Mouse (Mus musculus) lung, embryonic 14.5 days (tissue): ENCODE measurements around the gene Atp2a3. TPM values are rescaled to one million over a fixed set of nuclear protein-coding genes. Genes with fewer than 3 reads are reported as not detected.
A peak's percentile ranks its signal among the peaks of the same experiment; 100 is the strongest.

Experiments
- ATAC-seq: fragments of 200-750 bp; cut with Nextera tagmentation; 2 replicates; pipeline ENCODE4 v1.8.0; 2017; ENCODE audit warnings: mild to moderate bottlenecking, moderate TSS enrichment, moderate library complexity; ENCODE audit not compliant: insufficient read depth
- DNase-seq: peaks from one replicate; pipeline ENCODE4 v3.0.0-alpha.2; 2015
- H3K27ac ChIP-seq: fragments of 300-500 bp; sonication (generic); 2 replicates; pipeline ENCODE4 v1.5.1; 2014; ENCODE audit warnings: low read depth, mild to moderate bottlenecking, moderate library complexity
- H3K27me3 ChIP-seq: fragments of 300-500 bp; sonication (generic); 2 replicates; pipeline ENCODE4 v1.6.1; 2014; ENCODE audit warnings: low read length, control low read depth; ENCODE audit not compliant: insufficient read depth
- H3K36me3 ChIP-seq: fragments of 300-500 bp; sonication (generic); 2 replicates; pipeline ENCODE4 v1.6.1; 2014; ENCODE audit warnings: control low read depth; ENCODE audit not compliant: insufficient read depth
- H3K4me1 ChIP-seq: fragments of 300-500 bp; sonication (generic); 2 replicates; pipeline ENCODE4 v1.6.1; 2014; ENCODE audit warnings: antibody characterized with exemption, control low read depth; ENCODE audit not compliant: insufficient read depth
- H3K4me2 ChIP-seq: fragments of 300-500 bp; sonication (generic); 2 replicates; pipeline ENCODE4 v1.6.1; 2014; ENCODE audit warnings: mild to moderate bottlenecking
- H3K4me3 ChIP-seq: fragments of 300-500 bp; sonication (generic); 2 replicates; pipeline ENCODE4 v1.5.1; 2014; ENCODE audit warnings: low read depth, low read length
- H3K9ac ChIP-seq: fragments of 300-500 bp; sonication (generic); 2 replicates; pipeline ENCODE4 v1.6.1; 2014
- H3K9me3 ChIP-seq: fragments of 300-500 bp; sonication (generic); 2 replicates; pipeline ENCODE4 v1.6.1; 2016; ENCODE audit warnings: low read depth, low read length, control low read depth
- CTCF ChIP-seq: IDR thresholded peaks from 2 replicates; pipeline ENCODE4 v1.5.1; 2016; ENCODE audit warnings: antibody characterized with exemption, low read depth
- WGBS: fragments of 180-500 bp; shearing (Covaris S2); extraction: QIAGEN DNeasy Blood & Tissue Kit; methylation state at CpG from one replicate; pipeline ENCODE4 v1.1.7; 2014; 5-methylcytosine and 5-hydroxymethylcytosine counted together
- polyA plus RNA-seq: library from polyadenylated mRNA; unstranded; fragments of >200 nt; fragmentation: Nextera tagmentation; extraction: Ambion mirVana; gene quantifications from 2 replicates; pipeline ENCODE4 v1.2.1, GENCODE M21; 2014

The Atp2a3 gene
- polyA plus RNA-seq, 1 experiment from 2014 or later: 7.6 TPM

DNA sequence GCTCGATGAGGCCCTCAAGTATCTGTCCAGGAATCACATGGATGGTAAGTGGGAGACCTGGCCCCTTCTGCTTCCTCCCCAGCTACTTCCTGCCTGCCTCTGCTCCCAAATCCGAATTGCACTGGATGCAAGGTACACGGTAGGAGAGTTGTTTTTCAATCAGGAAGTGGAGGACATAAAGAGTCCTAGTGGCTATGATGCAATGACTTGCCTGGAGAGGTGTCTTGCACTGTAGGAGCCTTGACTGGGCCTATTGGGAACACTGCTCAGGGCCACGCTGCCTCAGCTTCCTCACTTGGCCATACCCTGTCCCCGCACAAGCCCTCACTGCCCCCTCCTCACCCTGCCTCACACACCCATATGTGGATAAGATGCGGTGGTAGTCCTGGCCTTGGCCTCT is 28.1 kb downstream of the Atp2a3 start:
- no peak overlapping the region for H3K27ac ChIP-seq

DNA sequence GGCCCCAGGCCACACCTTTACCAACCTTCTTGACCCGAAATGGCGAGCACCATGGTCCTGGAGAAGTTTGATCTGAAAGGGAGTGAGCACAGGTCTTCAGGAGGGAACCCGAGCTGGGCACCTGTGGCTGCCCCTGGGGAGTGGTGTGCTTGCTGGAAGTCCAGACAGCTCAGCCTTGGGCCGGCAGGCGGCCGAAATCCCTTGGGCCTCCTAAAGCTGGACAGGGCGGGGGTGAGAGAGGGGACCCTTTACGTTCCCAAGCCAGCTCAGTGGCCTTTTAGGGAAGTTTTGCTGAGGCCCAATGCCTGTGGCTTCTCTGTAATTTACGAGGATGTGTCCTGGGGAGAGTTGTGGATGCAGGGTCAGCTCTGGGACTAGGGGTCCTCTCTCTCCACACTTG is 29.7 kb downstream of the Atp2a3 start:
- no peak overlapping the region for H3K4me2 ChIP-seq
- TF ChIP-seq CTCF: no peak
- H3K27ac ChIP-seq: no peak overlapping the region
- H3K9ac ChIP-seq: no peak overlapping the region
- 79% methylated on average over 9 of the region's 9 CpGs for WGBS
- no peaks in the 10 kb centered on the region for H3K36me3 ChIP-seq
- no peaks in the 10 kb centered on the region for H3K9me3 ChIP-seq
- ATAC-seq: no peak
- no peak for DNase-seq
- no peak overlapping the region for H3K4me3 ChIP-seq
- no peaks in the 10 kb centered on the region for H3K27me3 ChIP-seq
- H3K4me1 ChIP-seq: peaks cover 5% of the 10 kb centered on the region; the same call in 1 of the 2 replicates

More for the DNA sequence above, 28.1 kb downstream of the Atp2a3 start:
- Histone ChIP-seq H3K9me3 (no peaks in the 10 kb centered on the region), H3K9ac (no peak overlapping the region), H3K27me3 (no peaks in the 10 kb centered on the region), H3K4me3 (no peak overlapping the region), H3K4me1 (peaks cover 5% of the 10 kb centered on the region; the same call in 1 of the 2 replicates), H3K36me3 (no peaks in the 10 kb centered on the region), H3K4me2 (no peak overlapping the region)
- no peak for DNase-seq
- TF ChIP-seq CTCF: no peak
- 61% methylated on average over 6 of the region's 6 CpGs for WGBS
- ATAC-seq: no peak

DNA sequence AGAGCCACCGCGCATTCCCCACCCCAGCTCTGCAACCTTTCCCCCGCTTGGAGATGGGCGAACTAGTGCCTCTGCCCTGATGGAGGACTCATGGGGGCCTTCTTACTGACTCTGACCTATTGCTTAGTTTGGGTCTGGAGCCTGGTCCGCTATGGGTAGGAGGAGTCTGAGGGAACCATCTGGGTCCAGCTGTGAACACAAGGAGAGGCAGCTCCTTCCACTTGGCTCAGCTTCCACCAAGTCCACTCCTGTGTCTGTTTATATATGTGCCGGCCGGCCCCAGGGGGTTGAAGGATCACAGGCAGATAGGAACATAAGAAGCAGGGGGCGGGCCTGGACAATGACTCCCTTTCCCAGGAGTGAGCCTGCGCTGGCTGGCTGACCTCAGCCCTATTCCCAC is 31.0 kb downstream of the Atp2a3 start:
- Histone ChIP-seq H3K36me3 (no peaks in the 10 kb centered on the region), H3K4me2 (no peak overlapping the region), H3K27ac (no peak overlapping the region), H3K9me3 (no peaks in the 10 kb centered on the region), H3K27me3 (no peaks in the 10 kb centered on the region), H3K4me1 (peaks cover 5% of the 10 kb centered on the region; the same call in 1 of the 2 replicates), H3K4me3 (no peak overlapping the region), H3K9ac (no peak overlapping the region)
- 22% methylated on average over 9 of the region's 9 CpGs for WGBS
- DNase-seq: peak; percentile 77
- ATAC-seq: peak; percentile 88; the same call in 1 of the 2 replicates
- no peak for TF ChIP-seq CTCF

DNA sequence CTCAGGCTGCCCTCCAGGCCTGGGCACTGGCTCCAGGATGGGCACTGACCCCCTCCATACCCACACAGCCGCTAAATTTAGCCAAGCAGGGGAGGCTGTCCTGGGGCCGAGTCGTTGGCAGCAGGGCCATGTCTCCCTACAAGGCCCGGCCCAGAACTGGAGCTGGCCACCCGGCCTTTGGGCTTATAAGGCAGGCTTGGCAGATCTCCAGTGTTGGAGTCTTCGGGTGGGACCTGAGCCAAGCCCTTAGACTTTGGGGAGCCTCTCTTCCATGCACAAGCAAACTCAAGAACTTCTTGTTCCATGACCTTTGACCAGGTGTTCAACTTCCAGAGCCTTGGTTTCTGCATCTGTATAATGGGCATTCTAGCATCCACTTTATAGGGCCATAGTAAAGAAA is 35.4 kb downstream of the Atp2a3 start:
- Histone ChIP-seq H3K9me3 (no peaks in the 10 kb centered on the region), H3K4me2 (no peak overlapping the region), H3K9ac (no peak overlapping the region), H3K27me3 (no peaks in the 10 kb centered on the region), H3K36me3 (no peaks in the 10 kb centered on the region), H3K4me3 (no peak overlapping the region), H3K27ac (no peak overlapping the region), H3K4me1 (0 out of 2 replicates have a peak, but pooled peaks cover 12% of the 10 kb centered on the region)
- TF ChIP-seq CTCF: no peak
- DNase-seq: peak; percentile 48
- WGBS: 63% methylated on average over 6 of the region's 6 CpGs
- no peak for ATAC-seq

DNA sequence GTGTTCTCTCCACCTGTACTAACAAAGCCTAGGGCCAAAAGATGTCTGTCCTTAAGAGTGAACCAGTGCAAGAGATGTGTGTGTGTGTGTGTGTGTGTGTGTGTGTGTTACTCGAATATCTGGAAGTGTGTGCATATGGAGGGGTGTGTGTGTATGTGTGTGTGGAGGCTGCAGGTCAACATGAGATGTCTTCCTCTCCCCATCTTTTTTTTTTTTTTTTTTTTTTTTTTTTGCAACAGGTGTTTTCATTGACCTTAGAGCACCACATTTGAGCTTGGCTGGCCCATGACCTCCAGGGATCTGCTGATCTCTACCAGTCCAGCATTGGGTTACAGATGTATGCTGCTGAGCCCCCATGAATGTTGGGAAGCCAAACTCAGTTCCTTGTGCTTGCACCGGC is 35.8 kb downstream of the Atp2a3 start:
- Histone ChIP-seq H3K27ac (no peak overlapping the region), H3K36me3 (no peaks in the 10 kb centered on the region), H3K9ac (no peak overlapping the region), H3K9me3 (no peaks in the 10 kb centered on the region), H3K4me1 (0 out of 2 replicates have a peak, but pooled peaks cover 12% of the 10 kb centered on the region), H3K4me3 (no peak overlapping the region), H3K27me3 (no peaks in the 10 kb centered on the region), H3K4me2 (no peak overlapping the region)
- DNase-seq: no peak
- WGBS: 89% methylated on average over 2 of the region's 2 CpGs
- no peak for TF ChIP-seq CTCF
- ATAC-seq: no peak

DNA sequence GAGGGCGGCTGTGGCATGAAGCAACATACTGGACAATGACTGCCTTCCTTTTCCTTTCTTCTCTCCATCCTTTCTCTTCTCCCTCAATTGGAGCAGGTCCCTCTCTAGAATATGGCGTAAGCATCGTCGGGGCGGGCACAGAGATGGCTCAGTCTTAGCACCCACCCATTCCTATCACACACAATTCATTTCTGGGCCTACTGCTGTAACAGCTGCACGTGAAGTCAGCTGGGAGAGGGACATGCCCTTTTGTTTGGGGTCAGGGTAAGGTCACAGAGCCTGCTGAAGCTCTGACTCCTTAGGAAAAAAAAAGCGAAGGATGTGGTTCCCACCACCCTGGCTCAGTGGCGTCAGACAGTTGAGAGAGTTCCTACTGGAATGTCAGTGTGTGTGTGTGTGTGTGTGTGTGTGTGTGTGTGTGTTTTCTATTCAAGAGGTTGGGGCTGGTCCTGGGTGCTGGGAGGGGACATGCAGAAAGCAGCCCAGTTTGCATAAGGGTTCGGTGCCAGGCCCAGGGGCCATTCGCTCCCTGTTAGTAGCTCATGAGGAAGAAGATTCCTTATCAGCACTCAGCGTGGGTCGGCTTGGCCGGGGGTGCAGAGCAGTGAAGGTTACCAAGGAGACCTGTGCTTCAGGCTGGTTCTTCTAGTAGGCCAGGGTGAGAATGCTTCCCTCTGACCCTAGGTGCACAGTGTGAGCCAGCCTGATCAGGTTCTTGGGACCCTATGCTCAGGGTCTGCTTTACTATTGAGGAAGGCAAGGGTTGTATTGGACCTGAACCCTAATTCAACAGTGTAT is 36.8 kb downstream of the Atp2a3 start:
- no peak overlapping the region for H3K27ac ChIP-seq
- no peaks in the 10 kb centered on the region for H3K27me3 ChIP-seq
- DNase-seq (no peak), ATAC-seq (no peak)
- 0 out of 2 replicates have a peak, but pooled peaks cover 10% of the 10 kb centered on the region for H3K4me1 ChIP-seq
- no peak overlapping the region for H3K9ac ChIP-seq
- no peak for TF ChIP-seq CTCF
- no peak overlapping the region for H3K4me2 ChIP-seq
- no peak overlapping the region for H3K4me3 ChIP-seq
- 52% methylated on average over 13 of the region's 13 CpGs for WGBS
- no peaks in the 10 kb centered on the region for H3K36me3 ChIP-seq
- H3K9me3 ChIP-seq: no peaks in the 10 kb centered on the region

DNA sequence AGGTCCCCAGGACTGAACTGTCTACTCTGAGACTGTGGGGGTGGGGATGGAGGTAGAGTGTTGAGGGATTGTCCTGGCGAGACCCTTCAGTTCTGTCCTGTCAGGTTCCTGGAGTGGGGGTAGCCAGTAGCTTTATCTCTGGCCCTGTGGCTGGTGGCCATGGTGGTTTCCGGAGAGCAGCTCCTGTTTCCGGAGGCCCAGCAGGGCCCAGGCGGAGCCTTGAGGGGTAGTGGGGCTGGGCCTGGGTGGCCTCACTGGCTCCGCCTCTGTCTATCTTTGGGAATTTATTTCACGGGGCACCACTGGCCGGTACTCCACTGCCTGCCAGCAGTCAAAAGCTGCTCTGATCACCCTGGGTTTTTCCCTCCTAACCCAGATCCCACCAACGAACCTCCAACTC is 37.8 kb downstream of the Atp2a3 start, which contains the start of gene P2rx1:
Gene P2rx1, plus strand, starts transcription at position 333 of the 400 bp plus-strand sequence.
- no peak within 1 kb of the TSS for H3K4me3 ChIP-seq
- H3K27ac ChIP-seq: no peak within 1 kb of the TSS
- peak; percentile 71 for ATAC-seq
- H3K36me3 ChIP-seq: no peaks in the 10 kb centered on the region
- H3K9ac ChIP-seq: no peak within 1 kb of the TSS
- no peaks in the 10 kb centered on the region for H3K27me3 ChIP-seq
- DNase-seq: peak; percentile 63
- no peaks in the 10 kb centered on the region for H3K9me3 ChIP-seq
- WGBS: 38% methylated on average over 8 of the region's 8 CpGs
- no peak within 1 kb of the TSS for H3K4me2 ChIP-seq
- 0 out of 2 replicates have a peak, but pooled peaks cover 7% of the 10 kb centered on the region for H3K4me1 ChIP-seq
- peak; percentile 27 for TF ChIP-seq CTCF
